8 mouse cellular contexts compared by ENCODE assay signal in genomic region chr12:110843194-110844048, GRCm38 (mm10). TPM values are rescaled to one million over a fixed set of nuclear protein-coding genes. Genes with fewer than 3 reads are reported as not detected.
DNase-seq lines count a peak whose midpoint lies in the region; ATAC-seq and TF ChIP-seq lines count a peak whose summit lies in the region.

No protein-coding gene starts in this region.

- H3K27ac ChIP-seq in bone marrow macrophage, adult 2 months (ENCODE audit: insufficient read depth, low read depth, low read length) = peak overlapping the region; percentile 88
- H3K27ac ChIP-seq in embryonic facial prominence, embryonic 15.5 days (replicated peaks) = no peak overlapping the region
- no peak overlapping the region for H3K27ac ChIP-seq in liver, embryonic 11.5 days (ENCODE audit: low read depth, low read length)

- WGBS in embryonic facial prominence, embryonic 15.5 days = 17% methylated on average over 32 of the region's 32 CpGs
- WGBS in liver, embryonic 11.5 days = 20% methylated on average over 32 of the region's 32 CpGs

- peak overlapping the region; percentile 69 for H3K4me2 ChIP-seq in embryonic facial prominence, embryonic 15.5 days (replicated peaks)
- peak overlapping the region; percentile 73 for H3K4me2 ChIP-seq in liver, embryonic 11.5 days

- TF ChIP-seq POLR2A in bone marrow macrophage, adult 2 months (IDR thresholded peaks at IDR 0.05; ENCODE audit: borderline replicate concordance, low read depth, low read length) = no peak

- no peaks in the 10 kb centered on the region for H3K9me3 ChIP-seq in embryonic facial prominence, embryonic 15.5 days (replicated peaks)
- H3K9me3 ChIP-seq in liver, embryonic 11.5 days (ENCODE audit: control insufficient read depth, low read length) = no peaks in the 10 kb centered on the region

- TF ChIP-seq CTCF in bone marrow macrophage, adult 2 months (IDR thresholded peaks at IDR 0.05; ENCODE audit: low read depth, low read length) = peak; percentile 85

- H3K4me3 ChIP-seq in bone marrow macrophage, adult 2 months (ENCODE audit: insufficient read depth, low read length) = peak overlapping the region; percentile 74
- peak overlapping the region; percentile 62 for H3K4me3 ChIP-seq in embryonic facial prominence, embryonic 15.5 days (replicated peaks)
- peak overlapping the region; percentile 62 for H3K4me3 ChIP-seq in liver, embryonic 11.5 days (ENCODE audit: low read depth, low read length)

- H3K9ac ChIP-seq in embryonic facial prominence, embryonic 15.5 days = peak overlapping the region; percentile 48
- H3K9ac ChIP-seq in liver, embryonic 11.5 days (ENCODE audit: low read depth, low read length) = peak overlapping the region; percentile 67

- peaks cover 24% of the 10 kb centered on the region for H3K4me1 ChIP-seq in bone marrow macrophage, adult 2 months (ENCODE audit: control insufficient read depth, insufficient read depth, low read length)
- peaks cover 25% of the 10 kb centered on the region for H3K4me1 ChIP-seq in embryonic facial prominence, embryonic 15.5 days
- 0 out of 2 replicates have a peak, but pooled peaks cover 4% of the 10 kb centered on the region for H3K4me1 ChIP-seq in liver, embryonic 11.5 days (replicated peaks; ENCODE audit: control insufficient read depth, insufficient read depth, low read length)

- DNase-seq in CD4-positive helper T cell, adult 2 months (ENCODE audit: low read depth, low spot score) = peak; percentile 82
- peak; percentile 83 to 88 for DNase-seq in heart, adult 9 months (ENCODE audit: low spot score in 2 of 2)
- peak; percentile 91 for DNase-seq in kidney, adult 9 months
- peak; percentile 81 for DNase-seq in liver, embryonic 11.5 days (ENCODE audit: low spot score)
- peak; percentile 76 to 84 for DNase-seq in spleen, postnatal 14 days (ENCODE audit: low spot score in 2 of 2)

- no peaks in the 10 kb centered on the region for H3K36me3 ChIP-seq in embryonic facial prominence, embryonic 15.5 days
- no peaks in the 10 kb centered on the region for H3K36me3 ChIP-seq in liver, embryonic 11.5 days (ENCODE audit: control insufficient read depth, insufficient read depth, low read length)

- no peaks in the 10 kb centered on the region for H3K27me3 ChIP-seq in embryonic facial prominence, embryonic 15.5 days
- no peaks in the 10 kb centered on the region for H3K27me3 ChIP-seq in liver, embryonic 11.5 days (replicated peaks; ENCODE audit: control insufficient read depth, insufficient read depth, low read length)

- ATAC-seq in embryonic facial prominence, embryonic 15.5 days (ENCODE audit: insufficient number of reproducible peaks, low FRiP score, low TSS enrichment, low read depth) = 0 out of 2 replicates have a peak, but pooled peaks have one; percentile 21
- peak; percentile 29; the same call in 1 of the 2 replicates for ATAC-seq in liver, embryonic 11.5 days (replicated peaks; ENCODE audit: low FRiP score)
- peak; percentile 64 for ATAC-seq in monocyte, adult 5-6 weeks (replicated peaks; ENCODE audit: insufficient number of reproducible peaks, low FRiP score, low TSS enrichment, poor library complexity, severe bottlenecking)

RNA-seq across cellular contexts. Expression of gene Mok, which starts 2.7 kb away (rescaled TPM):
- polyA plus RNA-seq in bone marrow macrophage, adult 2 months (2012; ENCODE audit: insufficient read depth, insufficient read length, missing spikeins) = 5.4 and 5.7 TPM in 2 replicates
- 7.3 and 9.6 TPM in 2 replicates for polyA plus RNA-seq in embryonic facial prominence, embryonic 15.5 days (2015; fragmentation: Nextera tagmentation; extraction: Ambion mirVana)
- polyA plus RNA-seq in liver, embryonic 11.5 days (2014; fragmentation: Nextera tagmentation; extraction: Ambion mirVana) = 1.3 and 2.1 TPM in 2 replicates
- total RNA-seq in monocyte, adult 5-6 weeks (2017) = 0.10 to 0.32 TPM in 2 of 3 replicates, not detected in the other

RNA-seq across cellular contexts. Expression of gene Zfp839, which starts 6.6 kb away (rescaled TPM):
- 10.9 and 12.7 TPM in 2 replicates for polyA plus RNA-seq in bone marrow macrophage, adult 2 months (2012; ENCODE audit: insufficient read depth, insufficient read length, missing spikeins)
- polyA plus RNA-seq in embryonic facial prominence, embryonic 15.5 days (2015; fragmentation: Nextera tagmentation; extraction: Ambion mirVana) = 7.8 and 8.0 TPM in 2 replicates
- 3.3 and 3.8 TPM in 2 replicates for polyA plus RNA-seq in liver, embryonic 11.5 days (2014; fragmentation: Nextera tagmentation; extraction: Ambion mirVana)
- 6.5 to 11.1 TPM (median 9.0 TPM) in 3 replicates for total RNA-seq in monocyte, adult 5-6 weeks (2017)

RNA-seq across cellular contexts. Expression of gene Cinp, which starts 45.5 kb away (rescaled TPM):
- polyA plus RNA-seq in bone marrow macrophage, adult 2 months (2012; ENCODE audit: insufficient read depth, insufficient read length, missing spikeins) = 30.8 and 35.7 TPM in 2 replicates
- polyA plus RNA-seq in embryonic facial prominence, embryonic 15.5 days (2015; fragmentation: Nextera tagmentation; extraction: Ambion mirVana) = 68.4 and 72.8 TPM in 2 replicates
- polyA plus RNA-seq in liver, embryonic 11.5 days (2014; fragmentation: Nextera tagmentation; extraction: Ambion mirVana) = 144 and 155 TPM in 2 replicates
- 22.7 to 35.9 TPM (median 27.8 TPM) in 3 replicates for total RNA-seq in monocyte, adult 5-6 weeks (2017)

RNA-seq across cellular contexts. Expression of gene Tecpr2, which starts 45.6 kb away (rescaled TPM):
- 6.6 and 6.8 TPM in 2 replicates for polyA plus RNA-seq in bone marrow macrophage, adult 2 months (2012; ENCODE audit: insufficient read depth, insufficient read length, missing spikeins)
- 4.2 and 5.2 TPM in 2 replicates for polyA plus RNA-seq in embryonic facial prominence, embryonic 15.5 days (2015; fragmentation: Nextera tagmentation; extraction: Ambion mirVana)
- 4.4 and 4.7 TPM in 2 replicates for polyA plus RNA-seq in liver, embryonic 11.5 days (2014; fragmentation: Nextera tagmentation; extraction: Ambion mirVana)
- total RNA-seq in monocyte, adult 5-6 weeks (2017) = 3.7 to 4.9 TPM (median 3.8 TPM) in 3 replicates
